Mouse (Mus musculus) lung, adult 2 months (tissue): Measurements from ENCODE around the gene Ier3.

Experiments
- CTCF ChIP-seq: fragments of 200-500 bp; IDR thresholded peaks from 2 replicates; pipeline ENCODE4 v1.5.1; 2011; ENCODE audit warnings: mild to moderate bottlenecking, low read length, control low read depth; ENCODE audit not compliant: insufficient read depth
- POLR2A ChIP-seq: fragments of 200-500 bp; IDR thresholded peaks from 2 replicates; pipeline ENCODE4 v1.6.1; 2011; ENCODE audit warnings: low read depth, mild to moderate bottlenecking, control low read depth, low read length, borderline replicate concordance; ENCODE audit errors: extremely low read depth

GRCm38 (mm10) chr17:35836178-35836965 lies 14.9 kb downstream of the Ier3 start:
- TF ChIP-seq CTCF = peak; percentile 50
- TF ChIP-seq POLR2A = no peak; the same call in 1 of the 2 replicates
